Mouse (Mus musculus) lung, embryonic 16.5 days (tissue): ENCODE results near the gene Kcnip4. TPM values are rescaled to one million over a fixed set of nuclear protein-coding genes. Genes with fewer than 3 reads are reported as not detected.

Source experiments
- ATAC-seq: fragments of 200-750 bp; cut with Nextera tagmentation; 2 replicates; pipeline ENCODE4 v1.8.0; 2017; ENCODE audit warnings: low read depth, mild to moderate bottlenecking, moderate library complexity
- H3K27ac ChIP-seq: fragments of 300-500 bp; sonication (generic); 2 replicates; pipeline ENCODE4 v1.5.1; 2014; ENCODE audit warnings: mild to moderate bottlenecking, control low read depth, low read length
- H3K27me3 ChIP-seq: fragments of 300-500 bp; sonication (generic); 2 replicates; pipeline ENCODE4 v1.6.1; 2014; ENCODE audit warnings: low read depth, low read length, mixed read lengths; ENCODE audit not compliant: control insufficient read depth, insufficient read depth
- H3K36me3 ChIP-seq: fragments of 300-500 bp; sonication (generic); 2 replicates; pipeline ENCODE4 v1.6.1; 2014; ENCODE audit warnings: low read length; ENCODE audit not compliant: control insufficient read depth, insufficient read depth
- H3K4me1 ChIP-seq: fragments of 300-500 bp; sonication (generic); replicated peaks from 2 replicates; pipeline ENCODE4 v1.6.1; 2014; ENCODE audit warnings: low read length, mixed read lengths; ENCODE audit not compliant: control insufficient read depth, insufficient read depth
- H3K4me2 ChIP-seq: fragments of 300-500 bp; sonication (generic); 2 replicates; pipeline ENCODE4 v1.6.1; 2014; ENCODE audit warnings: low read depth, low read length, control low read depth
- H3K4me3 ChIP-seq: fragments of 300-500 bp; sonication (generic); 2 replicates; pipeline ENCODE4 v1.5.1; 2014; ENCODE audit warnings: mild to moderate bottlenecking, low read length, control low read depth
- H3K9ac ChIP-seq: fragments of 300-500 bp; sonication (generic); 2 replicates; pipeline ENCODE4 v1.6.1; 2014; ENCODE audit warnings: low read length, control low read depth
- H3K9me3 ChIP-seq: fragments of 300-500 bp; sonication (generic); 2 replicates; pipeline ENCODE4 v1.6.1; 2016; ENCODE audit warnings: low read length; ENCODE audit not compliant: control insufficient read depth
- WGBS: fragments of 180-500 bp; shearing (Covaris S2); extraction: QIAGEN DNeasy Blood & Tissue Kit; methylation state at CpG from one replicate; pipeline ENCODE4 v1.1.7; 2014; 5-methylcytosine and 5-hydroxymethylcytosine counted together
- polyA plus RNA-seq: library from polyadenylated mRNA; unstranded; fragments of >200 nt; fragmentation: Nextera tagmentation; extraction: Ambion mirVana; gene quantifications from 2 replicates; pipeline ENCODE4 v1.2.1, GENCODE M21; 2015

Gene Kcnip4
- polyA plus RNA-seq, 1 experiment from 2014 or later, result 1.1 TPM

- H3K4me3 ChIP-seq, result no peak overlapping the region
- no peaks in the 10 kb centered on the region for H3K36me3 ChIP-seq
- WGBS, result 80% methylated on average over 4 of the region's 4 CpGs
- H3K4me1 ChIP-seq, result no peaks in the 10 kb centered on the region
- no peaks in the 10 kb centered on the region for H3K27me3 ChIP-seq
- ATAC-seq, result no peak
- H3K9me3 ChIP-seq, result no peaks in the 10 kb centered on the region
- no peak overlapping the region for H3K4me2 ChIP-seq
- no peak overlapping the region for H3K27ac ChIP-seq
- no peak overlapping the region for H3K9ac ChIP-seq
Observed at GRCm38 (mm10) chr5:49244414-49244813, 280.3 kb downstream of the Kcnip4 start.

GRCm38 (mm10) chr5:49241708-49242107 lies 283.0 kb downstream of the Kcnip4 start:
- Histone ChIP-seq H3K36me3 (no peaks in the 10 kb centered on the region), H3K27ac (no peak overlapping the region), H3K27me3 (no peaks in the 10 kb centered on the region), H3K4me1 (no peaks in the 10 kb centered on the region), H3K4me2 (no peak overlapping the region), H3K9me3 (no peaks in the 10 kb centered on the region), H3K4me3 (no peak overlapping the region), H3K9ac (no peak overlapping the region)
- no peak for ATAC-seq
- WGBS, result 96% methylated on average over 6 of the region's 6 CpGs

GRCm38 (mm10) chr5:49201164-49201756 lies 323.4 kb downstream of the Kcnip4 start:
- H3K9me3 ChIP-seq, result no peaks in the 10 kb centered on the region
- H3K27ac ChIP-seq, result no peak overlapping the region
- WGBS, result 59% methylated on average over 4 of the region's 4 CpGs
- no peaks in the 10 kb centered on the region for H3K4me1 ChIP-seq
- no peaks in the 10 kb centered on the region for H3K27me3 ChIP-seq
- no peaks in the 10 kb centered on the region for H3K36me3 ChIP-seq
- no peak overlapping the region for H3K4me3 ChIP-seq
- H3K4me2 ChIP-seq, result no peak overlapping the region
- no peak for ATAC-seq
- no peak overlapping the region for H3K9ac ChIP-seq

GRCm38 (mm10) chr5:49188236-49188635 lies 336.5 kb downstream of the Kcnip4 start:
- WGBS, result 39% methylated on average over 1 of the region's 1 CpGs
- H3K27me3 ChIP-seq, result no peaks in the 10 kb centered on the region
- no peaks in the 10 kb centered on the region for H3K36me3 ChIP-seq
- no peak overlapping the region for H3K9ac ChIP-seq
- no peak overlapping the region for H3K27ac ChIP-seq
- no peak overlapping the region for H3K4me2 ChIP-seq
- no peak overlapping the region for H3K4me3 ChIP-seq
- no peak for ATAC-seq
- H3K9me3 ChIP-seq, result no peaks in the 10 kb centered on the region
- H3K4me1 ChIP-seq, result no peaks in the 10 kb centered on the region

GRCm38 (mm10) chr5:49150116-49150811 lies 374.4 kb downstream of the Kcnip4 start:
- 43% methylated on average over 2 of the region's 2 CpGs for WGBS
- Histone ChIP-seq H3K4me2 (no peak overlapping the region), H3K27me3 (no peaks in the 10 kb centered on the region), H3K4me1 (no peaks in the 10 kb centered on the region), H3K9me3 (no peaks in the 10 kb centered on the region), H3K27ac (no peak overlapping the region), H3K36me3 (no peaks in the 10 kb centered on the region), H3K4me3 (no peak overlapping the region), H3K9ac (no peak overlapping the region)
- ATAC-seq, result no peak

- no peaks in the 10 kb centered on the region for H3K36me3 ChIP-seq
- no peak overlapping the region for H3K4me2 ChIP-seq
- no peaks in the 10 kb centered on the region for H3K9me3 ChIP-seq
- no peak overlapping the region for H3K27ac ChIP-seq
- 53% methylated on average over 2 of the region's 2 CpGs for WGBS
- no peak overlapping the region for H3K9ac ChIP-seq
- no peak for ATAC-seq
- H3K27me3 ChIP-seq, result no peaks in the 10 kb centered on the region
- no peak overlapping the region for H3K4me3 ChIP-seq
- no peaks in the 10 kb centered on the region for H3K4me1 ChIP-seq
Observed at GRCm38 (mm10) chr5:49149684-49150083, 375.0 kb downstream of the Kcnip4 start.

GRCm38 (mm10) chr5:49095432-49095831 lies 429.3 kb downstream of the Kcnip4 start:
- no peak for ATAC-seq
- H3K4me2 ChIP-seq, result no peak overlapping the region
- H3K36me3 ChIP-seq, result no peaks in the 10 kb centered on the region
- H3K27ac ChIP-seq, result no peak overlapping the region
- H3K27me3 ChIP-seq, result no peaks in the 10 kb centered on the region
- no peak overlapping the region for H3K9ac ChIP-seq
- no peak overlapping the region for H3K4me3 ChIP-seq
- no peaks in the 10 kb centered on the region for H3K4me1 ChIP-seq
- WGBS, result 72% methylated on average over 5 of the region's 5 CpGs
- H3K9me3 ChIP-seq, result no peaks in the 10 kb centered on the region

GRCm38 (mm10) chr5:49094945-49095344 lies 429.8 kb downstream of the Kcnip4 start:
- no peaks in the 10 kb centered on the region for H3K9me3 ChIP-seq
- ATAC-seq, result no peak
- no peaks in the 10 kb centered on the region for H3K4me1 ChIP-seq
- H3K27me3 ChIP-seq, result no peaks in the 10 kb centered on the region
- no peaks in the 10 kb centered on the region for H3K36me3 ChIP-seq
- no peak overlapping the region for H3K4me3 ChIP-seq
- 62% methylated on average over 2 of the region's 2 CpGs for WGBS
- no peak overlapping the region for H3K27ac ChIP-seq
- H3K4me2 ChIP-seq, result no peak overlapping the region
- H3K9ac ChIP-seq, result no peak overlapping the region

GRCm38 (mm10) chr5:49094306-49094705 lies 430.4 kb downstream of the Kcnip4 start:
- no peak overlapping the region for H3K9ac ChIP-seq
- WGBS, result 78% methylated on average over 3 of the region's 3 CpGs
- no peak overlapping the region for H3K4me3 ChIP-seq
- no peaks in the 10 kb centered on the region for H3K9me3 ChIP-seq
- H3K27me3 ChIP-seq, result no peaks in the 10 kb centered on the region
- no peak for ATAC-seq
- H3K4me1 ChIP-seq, result no peaks in the 10 kb centered on the region
- H3K27ac ChIP-seq, result no peak overlapping the region
- no peak overlapping the region for H3K4me2 ChIP-seq
- H3K36me3 ChIP-seq, result no peaks in the 10 kb centered on the region
